Mouse (Mus musculus): Measurements from ENCODE around the gene Dmxl2.

The Dmxl2 gene

DNA sequence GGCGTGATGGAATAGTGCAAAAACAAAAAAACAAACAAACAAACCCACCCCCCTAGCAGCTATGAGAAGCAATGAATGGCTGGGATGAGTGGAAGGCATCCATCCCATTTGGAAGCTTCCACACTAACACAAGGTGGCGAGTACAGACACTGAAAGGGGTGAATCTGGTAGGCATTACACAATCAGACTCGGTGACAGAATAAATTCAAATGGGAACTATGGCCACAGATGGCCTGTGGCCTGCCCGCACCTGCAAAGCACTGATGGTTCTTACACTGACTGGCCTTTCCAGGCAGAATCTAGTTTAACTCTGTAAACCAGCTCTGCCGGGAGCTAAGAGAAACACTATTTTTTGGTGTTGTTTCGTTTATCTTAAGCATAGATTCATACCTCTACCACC lies 2.1 kb downstream of the Dmxl2 start:
- peak; percentile 46 to 55 for DNase-seq

- DNase-seq, result no peak
Observed at GRCm38 (mm10) chr9:54490431-54490830, 11.0 kb downstream of the Dmxl2 start.

DNA sequence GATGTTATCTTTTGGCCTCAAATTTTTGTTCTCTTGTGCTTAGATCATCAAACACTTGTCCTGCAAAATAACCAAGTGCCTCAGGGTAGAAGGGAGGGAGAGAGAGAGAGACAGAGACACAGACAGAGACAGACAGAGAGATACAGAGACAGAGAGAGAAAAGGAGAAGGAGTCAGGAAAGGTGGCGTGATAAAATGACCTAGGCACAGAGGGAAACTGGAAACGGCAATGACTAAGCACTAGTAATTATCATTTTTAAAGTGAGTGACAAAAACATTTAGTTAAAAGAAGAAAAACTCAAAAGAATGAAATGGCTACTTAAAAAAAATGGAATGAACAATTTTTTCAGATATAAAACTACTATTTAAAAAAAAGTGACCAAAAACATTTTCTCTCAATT lies 11.8 kb downstream of the Dmxl2 start:
- DNase-seq, result no peak

GRCm38 (mm10) chr9:54484927-54485326 lies 16.5 kb downstream of the Dmxl2 start:
- DNase-seq, result no peak

DNA sequence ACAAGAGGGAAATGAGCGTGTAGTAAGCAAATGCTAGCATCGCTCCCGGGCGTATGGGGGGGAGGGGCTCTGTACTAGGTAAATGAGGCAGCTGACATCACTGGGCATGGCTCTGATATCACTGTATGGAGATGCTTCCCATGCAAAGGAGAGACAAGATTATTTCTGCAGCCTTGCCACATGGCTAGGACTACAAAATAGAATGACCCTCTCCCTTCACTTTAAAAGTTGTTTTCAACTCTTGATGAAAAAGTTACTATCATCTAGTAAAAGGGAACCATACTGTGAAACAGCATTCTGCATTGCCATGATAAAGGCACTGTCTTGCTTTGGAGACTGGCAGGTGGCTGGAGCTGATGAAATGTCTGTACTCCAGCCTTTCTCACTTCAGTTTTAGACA lies 18.2 kb downstream of the Dmxl2 start:
- no peak for DNase-seq

- no peak for DNase-seq
Observed at GRCm38 (mm10) chr9:54482763-54483162, 18.7 kb downstream of the Dmxl2 start.

- DNase-seq, result no peak
Observed at GRCm38 (mm10) chr9:54479054-54479453, 22.4 kb downstream of the Dmxl2 start.

DNA sequence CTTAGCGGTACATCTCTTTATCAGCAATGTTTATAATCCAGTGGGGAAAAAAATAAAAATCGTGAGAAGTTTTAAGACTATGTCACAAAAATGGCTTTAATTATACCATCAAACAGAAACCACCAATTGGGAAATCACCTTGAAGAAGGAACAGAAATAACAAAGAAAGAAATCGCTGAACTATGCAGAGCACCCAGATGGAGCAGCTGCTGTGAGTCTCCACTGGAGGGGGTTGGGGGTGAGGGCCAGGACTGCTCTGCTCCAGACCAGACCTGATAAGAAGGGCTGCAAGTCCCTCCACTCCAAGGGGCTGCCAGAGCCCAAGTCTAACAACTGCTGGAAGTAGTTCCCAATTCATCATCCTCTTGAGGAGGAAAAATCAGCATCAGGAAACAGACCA lies 23.3 kb downstream of the Dmxl2 start:
- DNase-seq, result no peak

- DNase-seq, result no peak
Observed at GRCm38 (mm10) chr9:54474546-54474945, 26.9 kb downstream of the Dmxl2 start.

DNA sequence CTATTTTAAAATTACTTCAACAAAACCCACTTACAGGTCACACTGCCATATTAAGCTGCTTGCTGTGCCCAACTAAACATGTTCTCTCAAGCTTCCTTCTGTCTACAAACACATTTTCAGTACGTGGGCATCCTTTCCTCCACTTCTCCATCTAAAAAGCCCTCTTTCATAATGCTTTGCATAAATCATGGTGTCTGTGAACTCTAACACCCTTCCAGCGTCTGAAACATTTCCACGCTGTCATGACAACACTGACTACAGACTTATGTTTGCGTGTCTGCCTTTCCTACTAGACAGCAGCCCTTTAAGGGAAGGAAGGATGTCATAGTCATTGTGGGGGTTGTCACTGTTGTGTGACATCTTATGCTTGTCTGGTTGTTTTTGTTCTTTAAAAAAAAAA lies 27.4 kb downstream of the Dmxl2 start:
- no peak for DNase-seq

- DNase-seq, result no peak
Observed at GRCm38 (mm10) chr9:54472784-54473183, 28.6 kb downstream of the Dmxl2 start.

DNA sequence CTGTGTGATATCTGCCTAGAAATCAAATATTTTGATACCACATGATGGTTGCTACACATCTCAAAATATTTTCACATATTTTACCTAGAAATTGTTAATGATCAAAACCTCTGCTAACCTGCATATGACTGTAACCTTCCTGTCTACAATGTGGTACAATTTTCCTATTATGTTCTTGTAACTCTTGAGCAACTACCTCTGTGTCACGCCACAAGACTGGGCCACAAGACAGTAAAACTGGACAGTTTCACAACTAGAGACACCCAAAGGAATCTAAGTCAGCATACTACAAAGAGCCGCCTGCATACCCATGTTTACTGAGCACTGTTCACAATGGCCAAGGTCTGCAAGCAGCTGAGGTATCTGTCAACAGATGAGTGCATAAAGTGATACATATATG lies 32.1 kb downstream of the Dmxl2 start:
- DNase-seq, result no peak

DNA sequence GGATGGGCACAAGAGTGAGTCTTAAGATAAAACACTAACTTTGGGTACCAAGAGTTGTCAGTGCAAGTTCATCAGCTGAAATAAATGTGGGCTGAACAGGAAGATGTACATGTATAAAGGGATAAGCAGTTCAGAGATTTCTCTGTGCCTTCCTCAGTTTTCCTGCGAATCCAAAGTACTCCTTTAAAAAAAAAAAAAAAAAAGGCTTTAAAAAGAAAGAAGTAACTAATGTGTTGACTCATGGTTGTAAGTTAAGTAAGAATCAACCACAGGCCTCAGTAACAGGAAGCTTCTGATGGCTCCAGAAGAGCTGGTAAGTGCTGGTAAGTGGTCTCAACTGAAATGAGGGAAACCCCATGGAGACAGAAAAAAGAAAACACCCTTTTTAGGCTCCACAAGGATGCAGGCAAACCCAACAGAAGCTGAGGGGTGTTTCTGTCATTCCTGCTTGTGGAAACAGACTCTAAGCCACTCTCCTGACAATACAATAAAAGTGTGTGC lies 33.9 kb downstream of the Dmxl2 start:
- DNase-seq, result no peak

GRCm38 (mm10) chr9:54463483-54464054 lies 37.9 kb downstream of the Dmxl2 start:
- DNase-seq, result peak in 1 of 2 experiments; percentile 28

GRCm38 (mm10) chr9:54439015-54439414 lies 62.4 kb downstream of the Dmxl2 start:
- no peak for DNase-seq

GRCm38 (mm10) chr9:54438246-54438645 lies 63.2 kb downstream of the Dmxl2 start:
- DNase-seq, result peak; percentile 18 to 62

- DNase-seq, result no peak
Observed at GRCm38 (mm10) chr9:54416238-54416637, 85.2 kb downstream of the Dmxl2 start.

GRCm38 (mm10) chr9:54356756-54357155 lies 144.7 kb downstream of the Dmxl2 start:
- no peak for DNase-seq

DNA sequence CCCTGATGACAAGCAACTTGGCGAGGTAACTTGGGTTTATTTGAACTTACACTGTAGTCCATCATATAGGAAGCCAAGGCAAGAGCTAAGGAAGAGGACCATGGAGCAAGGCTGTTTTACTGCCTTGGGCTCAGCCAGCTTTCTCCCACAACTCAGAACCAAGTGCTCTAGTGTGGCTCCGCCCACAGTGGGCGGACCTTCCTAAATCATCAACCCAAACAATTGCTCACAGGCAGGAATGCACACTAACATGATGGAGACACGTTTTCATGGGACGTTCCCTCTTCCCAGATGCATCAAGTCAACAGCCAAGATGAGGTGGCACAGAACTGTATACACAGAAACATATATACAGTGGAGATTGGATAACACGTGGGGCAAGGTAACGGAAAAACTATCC lies 159.4 kb downstream of the Dmxl2 start:
- DNase-seq, result no peak

- DNase-seq, result peak; percentile 47 to 72
Observed at GRCm38 (mm10) chr9:54336532-54337144, 164.8 kb downstream of the Dmxl2 start.

DNA sequence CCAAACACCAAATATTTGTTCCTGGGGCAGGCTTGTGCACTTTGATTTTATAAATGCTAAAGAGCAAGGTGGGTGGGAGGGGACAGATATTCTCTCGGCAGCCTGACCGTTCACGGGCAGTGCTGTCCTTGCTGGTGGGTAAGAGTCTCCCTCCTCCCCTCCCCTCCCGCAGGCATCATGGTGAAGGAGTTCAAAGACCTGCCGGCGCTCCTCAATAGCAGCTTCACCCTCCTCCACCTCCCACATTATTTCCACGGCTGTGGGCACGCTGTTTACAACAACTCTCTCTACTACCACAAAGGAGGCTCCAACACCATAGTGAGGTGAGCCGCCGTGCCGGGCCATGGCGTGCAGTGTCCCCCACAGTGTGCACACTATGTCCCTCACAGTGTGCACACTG lies 165.8 kb downstream of the Dmxl2 start:
- DNase-seq, result no peak

DNA sequence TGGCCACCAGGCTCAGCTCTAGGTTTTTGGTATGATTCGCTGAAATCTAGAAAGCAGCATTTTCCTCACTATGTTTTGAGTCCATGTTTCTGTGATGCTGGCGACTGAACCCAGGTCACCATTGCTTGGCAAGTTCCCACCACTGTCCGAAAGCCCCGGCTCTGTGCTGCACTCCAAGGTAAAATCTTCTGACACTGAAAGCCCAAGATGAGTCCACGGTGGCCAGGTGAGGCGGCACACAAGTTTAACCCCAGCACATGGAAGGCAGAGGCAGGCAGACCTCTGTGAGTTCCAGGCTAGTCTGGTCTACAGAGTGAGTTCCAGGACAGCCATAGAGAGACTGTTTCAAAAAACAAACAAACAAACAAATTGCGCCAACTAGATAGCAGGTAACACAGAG lies 172.2 kb downstream of the Dmxl2 start:
- no peak for DNase-seq

DNA sequence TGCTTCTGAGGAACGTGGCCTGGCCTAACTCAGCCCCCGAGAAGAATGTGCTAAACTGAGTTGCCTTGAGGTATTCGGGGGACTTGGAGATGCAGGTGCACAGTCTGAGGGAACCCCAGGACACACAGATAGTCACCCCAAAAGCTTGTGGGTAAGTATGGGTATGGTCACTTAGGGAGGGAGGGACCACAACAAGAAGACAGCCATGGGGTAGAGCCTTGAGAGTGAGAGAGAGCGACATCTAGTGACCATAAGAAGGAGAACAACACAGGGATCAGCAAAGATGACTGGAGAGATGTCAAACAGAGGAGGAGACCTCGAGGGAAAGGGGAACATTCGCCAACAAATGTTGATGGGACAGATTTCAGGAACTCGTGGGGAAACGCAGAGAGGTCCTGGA lies 178.0 kb downstream of the Dmxl2 start:
- DNase-seq, result no peak

GRCm38 (mm10) chr9:54316363-54316762 lies 185.1 kb downstream of the Dmxl2 start:
- DNase-seq, result no peak

Data from cerebellum, postnatal 25 days (tissue).